Mouse (Mus musculus) c-Kit-positive CD71-positive TER-119-negative erythroid progenitor cells, embryonic 14.5 days (primary cell): ENCODE measurements around the gene Aars2.

Experiments used
- DNase-seq: peaks from one replicate; pipeline ENCODE4 v3.0.0-alpha.2; 2013; ENCODE audit warnings: low read depth

Gene Aars2

DNA sequence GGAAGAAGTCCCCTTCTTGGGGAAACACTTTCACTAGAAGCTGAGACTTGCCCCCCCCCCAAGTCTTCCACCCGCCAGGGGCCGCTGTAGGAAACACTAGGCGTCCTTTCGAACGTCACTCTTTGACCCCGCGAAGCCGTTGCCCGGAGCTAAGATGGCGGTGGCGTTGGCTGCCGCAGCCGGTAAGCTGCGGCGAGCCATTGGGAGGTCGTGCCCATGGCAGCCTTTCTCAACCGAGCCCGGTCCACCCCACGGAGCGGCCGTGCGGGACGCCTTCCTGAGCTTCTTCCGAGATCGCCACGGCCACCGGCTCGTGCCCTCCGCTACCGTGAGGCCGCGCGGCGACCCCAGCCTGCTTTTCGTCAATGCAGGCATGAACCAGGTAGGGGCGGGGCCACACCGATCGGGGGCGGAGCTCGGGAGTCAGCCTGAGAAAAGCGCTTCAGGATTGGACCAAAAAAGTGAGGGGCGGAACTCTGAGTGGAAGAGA, at the start of gene Aars2:
Aars2 (plus strand) TSS at position 142 of the 490 bp plus-strand sequence.
- peak; percentile 93 for DNase-seq

DNA sequence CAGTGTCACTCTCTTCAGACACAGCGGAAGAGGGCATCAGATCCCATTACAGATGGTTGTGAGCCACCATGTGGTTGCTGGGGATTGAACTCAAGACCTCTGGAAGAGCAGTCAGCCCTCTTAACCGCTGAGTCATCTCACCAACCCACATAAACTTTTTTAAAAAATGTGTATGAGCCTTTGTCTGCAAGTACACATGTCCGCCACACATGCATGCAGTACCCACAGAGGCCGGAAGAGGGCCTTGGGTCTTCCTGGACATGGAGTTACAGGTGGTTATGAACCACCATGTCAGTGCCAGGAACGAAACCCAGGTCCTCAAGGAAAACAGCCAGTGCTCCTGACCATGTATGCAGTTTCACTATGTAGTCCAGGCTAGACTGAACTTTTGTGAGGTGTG, 49.2 kb upstream of the Aars2 start:
- no peak for DNase-seq

DNA sequence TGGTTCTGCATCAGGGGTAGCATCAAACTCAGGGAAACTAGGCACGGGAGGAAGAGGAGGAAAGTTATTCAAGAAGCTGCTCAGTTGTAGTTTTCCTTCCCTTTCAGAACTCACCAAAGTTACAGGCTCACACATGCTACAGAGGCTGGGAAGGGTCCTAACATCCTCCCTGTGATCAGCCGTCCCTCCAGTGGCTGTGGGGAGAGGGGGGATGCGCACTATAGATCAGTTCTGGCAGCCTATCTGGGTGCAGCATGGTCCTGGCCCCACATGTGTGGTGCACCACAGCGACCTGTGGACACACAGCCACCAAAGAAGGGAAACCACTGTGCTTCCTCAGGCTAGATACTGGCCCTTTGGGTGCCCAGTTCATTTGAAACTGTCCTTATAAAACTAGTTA, 48.1 kb upstream of the Aars2 start:
- no peak for DNase-seq

DNA sequence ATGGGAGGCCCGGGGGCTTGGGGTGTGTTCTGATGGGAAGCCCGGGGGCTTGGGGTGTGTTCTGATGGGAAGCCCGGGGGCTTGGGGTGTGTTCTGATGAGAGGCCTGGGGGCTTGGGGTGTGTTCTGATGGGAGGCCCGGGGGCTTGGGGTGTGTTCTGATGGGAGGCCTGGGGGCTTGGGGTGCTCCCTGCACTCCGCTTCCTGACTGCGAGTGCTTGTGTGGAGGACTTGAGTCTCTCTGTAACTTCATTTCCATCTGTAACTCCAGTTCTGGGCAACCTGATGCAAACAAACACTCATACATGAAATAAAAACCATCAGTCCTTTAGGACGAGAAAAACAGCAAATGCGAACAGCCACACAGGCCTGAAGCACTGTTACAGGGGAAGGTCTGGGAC, 47.6 kb upstream of the Aars2 start:
- no peak for DNase-seq

DNA sequence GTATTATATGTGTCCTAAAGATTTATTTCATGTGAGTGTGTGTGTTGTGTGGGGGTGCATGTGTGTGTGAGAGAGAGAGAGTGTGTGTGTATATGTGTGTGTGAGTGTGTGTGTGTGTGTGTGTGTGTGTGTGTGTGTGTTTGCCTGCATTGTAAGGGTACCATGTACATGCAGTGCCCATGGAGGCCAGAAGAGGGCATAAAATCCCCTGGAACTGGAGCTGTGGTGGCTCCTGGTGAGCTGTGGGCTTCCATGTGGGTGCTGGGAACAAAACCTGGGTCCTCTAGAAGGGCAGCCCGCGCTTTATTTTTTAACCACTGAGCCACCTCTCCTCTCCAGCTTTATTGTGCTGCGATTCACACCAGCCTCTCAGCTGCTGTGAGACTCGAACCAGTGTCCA, 44.1 kb upstream of the Aars2 start:
- no peak for DNase-seq

DNA sequence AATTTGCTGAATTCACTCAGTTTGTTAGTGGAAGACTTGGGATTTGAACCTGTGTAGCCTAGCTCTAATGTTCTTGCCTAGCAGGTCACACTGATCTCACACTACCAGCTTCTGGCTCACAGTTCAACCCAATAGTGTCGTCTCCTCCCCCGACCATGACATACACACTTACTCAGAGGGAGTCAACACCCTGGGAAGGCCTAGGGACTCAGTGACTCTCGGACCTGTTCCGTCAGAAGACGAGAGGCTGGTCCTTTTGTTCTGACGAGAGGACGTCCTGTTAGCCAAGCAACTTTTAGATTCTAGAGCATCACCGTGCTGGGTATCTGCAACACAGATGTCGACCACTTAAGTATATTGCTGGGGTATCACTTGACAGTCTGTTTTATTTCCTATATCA, 42.4 kb upstream of the Aars2 start:
- no peak for DNase-seq

DNA sequence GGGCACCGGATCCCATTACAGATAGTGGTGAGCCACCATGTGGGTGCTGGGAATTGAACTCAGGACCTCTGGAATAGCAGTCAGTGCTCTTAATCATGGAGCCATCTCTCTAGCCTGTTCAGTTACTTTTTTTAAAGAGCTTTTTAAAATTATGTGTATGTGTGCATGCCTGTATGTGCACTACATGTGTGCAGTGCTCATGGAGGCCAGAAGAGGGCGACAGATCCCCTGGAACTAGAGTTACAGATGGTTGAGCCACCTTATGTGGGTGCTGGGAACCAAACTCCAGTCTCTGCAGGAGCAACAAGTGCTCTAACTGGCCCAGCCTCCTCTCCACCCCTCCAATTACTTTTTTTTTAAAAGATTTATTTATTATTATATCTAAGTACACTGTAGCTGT, 39.9 kb upstream of the Aars2 start:
- DNase-seq, result no peak

DNA sequence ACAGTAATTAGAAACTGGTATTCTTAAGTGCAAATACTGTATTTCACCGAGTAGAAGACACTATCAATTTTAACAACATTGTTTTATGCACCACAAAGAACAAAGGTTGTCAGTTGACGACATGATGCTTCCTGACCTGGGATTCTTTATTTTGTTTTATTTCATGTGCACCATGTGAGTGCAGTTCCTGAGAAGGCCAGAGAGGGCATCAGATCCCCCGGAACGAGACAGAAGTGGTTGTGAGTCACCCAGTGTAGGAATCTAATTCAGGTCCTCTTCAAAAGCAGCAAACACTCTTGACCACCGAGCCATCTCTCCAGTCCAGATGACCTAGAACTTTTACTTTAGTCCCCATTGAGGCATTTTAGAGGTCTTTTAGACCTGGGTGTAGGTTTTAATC, 38.3 kb upstream of the Aars2 start:
- no peak for DNase-seq

DNA sequence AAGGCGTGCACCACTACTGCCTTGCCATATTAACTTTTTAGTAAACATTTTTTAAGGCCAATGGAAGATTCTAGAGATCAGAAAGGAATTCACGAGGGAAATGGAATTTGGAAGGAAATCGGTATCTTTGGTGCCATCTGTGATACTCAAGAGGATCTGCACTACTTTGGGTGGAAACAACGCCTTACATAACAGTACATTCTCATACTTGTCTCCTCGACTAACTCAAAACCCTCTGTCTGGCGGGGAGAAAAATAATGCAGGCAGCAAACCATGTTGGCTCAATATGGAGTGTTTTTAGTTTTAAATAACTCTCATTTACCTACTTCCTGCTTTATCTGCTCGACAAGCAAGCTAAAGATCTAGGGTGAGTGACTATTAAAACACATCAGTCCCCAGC, 35.9 kb upstream of the Aars2 start:
- DNase-seq, result no peak

DNA sequence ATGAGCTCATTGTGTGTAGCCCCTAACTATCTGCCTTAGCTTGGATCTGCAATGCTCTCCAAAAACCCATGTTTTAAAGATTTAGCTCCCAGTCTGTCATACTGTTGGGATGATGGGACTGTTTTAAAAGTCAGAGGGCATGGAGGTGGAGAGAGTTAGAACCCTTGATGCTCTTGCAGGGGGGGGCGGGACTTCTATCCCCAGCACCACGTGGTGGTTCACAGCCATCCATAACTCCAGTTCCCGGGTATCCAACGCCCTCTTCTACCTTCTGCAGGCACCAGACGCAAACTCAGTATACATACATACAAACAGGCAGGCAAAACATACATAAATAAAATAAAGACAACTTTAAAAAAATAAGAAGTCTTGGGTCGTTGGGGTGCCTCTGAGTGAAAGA, 33.0 kb upstream of the Aars2 start:
- no peak for DNase-seq

DNA sequence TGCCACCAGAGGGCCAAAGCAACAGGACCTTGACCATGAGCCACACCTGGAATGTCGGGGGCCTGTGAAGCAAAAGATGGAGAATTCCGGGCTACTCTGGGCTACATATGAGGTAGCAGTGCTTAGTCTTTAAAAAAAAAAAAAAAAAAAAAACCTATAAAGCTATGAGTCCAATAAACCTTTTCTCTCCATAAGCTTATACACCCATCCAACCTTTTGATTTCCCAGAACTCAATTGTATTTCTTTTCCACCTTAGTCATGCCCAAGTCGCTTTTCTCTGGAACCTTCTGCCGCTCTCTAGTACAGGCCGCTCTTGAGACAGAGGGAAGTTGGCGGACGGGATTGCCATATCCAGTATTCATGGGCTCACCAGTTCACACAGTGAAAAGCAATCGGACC, 32.5 kb upstream of the Aars2 start:
- no peak for DNase-seq

DNA sequence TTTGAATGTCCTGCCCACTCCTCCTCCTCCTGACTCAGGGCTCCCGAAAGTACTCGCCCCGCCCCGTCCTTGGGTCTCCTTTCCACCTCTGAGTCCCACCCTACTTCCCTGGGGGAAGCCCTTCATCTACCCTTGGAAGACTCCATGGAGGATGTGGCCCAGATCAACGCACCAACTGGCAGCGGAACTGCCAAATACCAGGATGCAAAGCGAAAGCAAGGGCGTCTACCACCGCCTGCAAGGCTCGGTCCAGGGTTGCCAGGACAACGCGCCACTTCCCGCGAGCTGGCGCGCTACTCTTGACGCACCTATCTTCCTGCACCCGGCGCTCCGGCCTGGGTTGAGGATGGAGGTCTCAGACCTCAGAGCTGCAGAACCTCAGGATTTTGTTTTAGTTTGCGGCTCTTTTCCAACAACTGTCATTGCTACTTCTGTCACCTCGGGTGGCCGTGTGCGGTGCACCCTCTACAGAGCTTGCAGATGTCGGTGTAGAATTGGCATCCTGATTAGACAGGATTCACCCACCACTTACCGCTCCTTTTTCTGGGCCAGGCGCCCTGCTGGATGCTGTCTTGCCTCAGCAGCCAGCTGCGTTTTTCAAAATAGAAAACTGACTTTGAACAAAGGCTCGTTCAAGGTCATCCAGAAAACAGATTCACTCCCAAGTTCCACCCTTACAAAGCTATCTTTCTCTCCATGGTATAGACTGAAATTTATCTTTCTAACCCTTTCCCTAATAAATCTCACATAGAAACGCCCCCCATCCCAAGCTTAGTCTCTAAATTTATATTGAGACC, 31.8 kb upstream of the Aars2 start, which contains the start of gene Spats1:
Spats1 (minus strand) TSS at position 747 of the 797 bp plus-strand sequence.
- peak; percentile 8 for DNase-seq

DNA sequence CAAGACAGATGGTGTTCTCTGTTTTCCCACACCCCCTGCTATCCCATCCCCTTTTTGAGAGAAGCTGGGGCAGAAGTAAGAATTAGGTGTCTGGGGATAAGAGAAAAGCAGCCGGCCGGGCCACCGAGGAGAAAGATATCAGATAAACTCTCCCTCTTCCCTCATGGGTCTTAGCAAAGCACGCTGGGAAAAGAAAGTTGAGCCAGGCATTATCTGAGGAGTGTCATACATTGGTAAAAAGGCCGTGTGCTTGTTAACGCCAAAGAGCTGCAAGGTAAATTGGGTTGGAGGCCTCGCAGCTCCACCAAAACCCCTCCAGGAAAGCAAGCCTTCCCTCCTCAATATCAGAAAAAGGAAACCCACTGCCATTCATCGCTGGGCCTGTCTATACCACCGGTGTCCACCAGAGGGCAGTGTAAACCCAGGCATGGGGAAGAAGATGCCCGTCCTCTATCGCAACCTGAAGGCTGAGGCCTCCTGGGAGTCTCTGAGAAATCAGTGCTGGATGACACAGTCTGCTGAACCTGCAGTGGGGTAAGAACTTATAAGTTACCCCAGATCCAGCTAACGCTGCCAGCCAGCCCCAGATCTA, 28.3 kb upstream of the Aars2 start:
- DNase-seq, result peak; percentile 61

DNA sequence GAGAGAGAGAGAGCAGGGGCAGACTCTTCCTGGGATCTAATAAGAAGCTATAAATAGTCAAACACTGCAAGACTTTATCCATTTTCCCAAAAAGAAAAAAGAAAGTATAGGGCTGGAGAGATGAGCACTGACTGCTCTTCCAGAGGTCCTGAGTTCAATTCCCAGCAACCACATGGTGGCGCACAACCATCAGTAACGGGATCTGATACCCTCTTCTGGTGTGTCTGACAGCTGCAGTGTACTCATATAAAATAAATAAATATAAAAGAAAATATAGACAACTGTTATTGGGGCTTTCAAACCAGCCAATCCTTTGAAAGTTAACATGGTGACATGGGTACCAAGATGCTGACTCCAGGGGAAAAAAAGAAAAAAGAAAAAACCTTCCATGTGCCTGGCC, 26.2 kb upstream of the Aars2 start:
- no peak for DNase-seq

DNA sequence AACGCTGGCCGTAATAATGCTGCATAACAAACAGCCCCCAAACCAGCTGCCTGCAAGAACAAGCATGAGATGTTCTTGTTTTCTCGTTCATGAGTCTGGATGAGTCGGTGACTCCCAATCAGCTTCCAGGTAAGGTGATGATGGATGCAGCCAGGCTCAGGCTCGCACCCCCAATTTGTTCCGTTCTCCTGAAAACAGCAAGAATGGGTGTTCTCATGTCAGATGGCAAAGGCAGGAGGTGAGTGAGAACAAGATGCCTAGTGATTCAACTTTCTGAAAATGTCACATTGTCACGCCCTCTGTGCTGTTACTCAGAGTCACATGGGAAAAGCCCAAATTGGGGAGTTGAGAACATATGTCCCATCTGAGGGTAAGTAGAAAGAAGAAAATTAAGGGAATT, 21.1 kb upstream of the Aars2 start:
- no peak for DNase-seq

DNA sequence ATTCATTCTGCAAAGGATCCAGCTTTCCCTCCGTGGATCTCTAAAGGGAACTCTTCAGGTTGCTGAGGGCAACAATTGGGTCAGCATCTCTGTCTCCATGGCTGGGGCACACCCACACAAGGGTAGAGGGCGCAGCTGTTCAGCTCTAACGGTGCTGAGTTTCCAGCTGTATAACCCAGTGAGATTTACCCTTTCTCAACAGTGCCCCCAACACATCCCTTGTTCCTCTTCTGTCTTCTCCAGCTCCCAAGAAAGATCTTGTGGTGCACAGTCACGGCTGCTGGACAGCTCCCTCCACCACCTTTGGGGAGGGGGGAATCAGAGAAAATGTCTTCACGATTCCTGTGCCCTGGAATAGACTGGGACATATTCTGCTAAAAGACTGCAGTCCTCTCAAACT, 19.4 kb upstream of the Aars2 start:
- no peak for DNase-seq

DNA sequence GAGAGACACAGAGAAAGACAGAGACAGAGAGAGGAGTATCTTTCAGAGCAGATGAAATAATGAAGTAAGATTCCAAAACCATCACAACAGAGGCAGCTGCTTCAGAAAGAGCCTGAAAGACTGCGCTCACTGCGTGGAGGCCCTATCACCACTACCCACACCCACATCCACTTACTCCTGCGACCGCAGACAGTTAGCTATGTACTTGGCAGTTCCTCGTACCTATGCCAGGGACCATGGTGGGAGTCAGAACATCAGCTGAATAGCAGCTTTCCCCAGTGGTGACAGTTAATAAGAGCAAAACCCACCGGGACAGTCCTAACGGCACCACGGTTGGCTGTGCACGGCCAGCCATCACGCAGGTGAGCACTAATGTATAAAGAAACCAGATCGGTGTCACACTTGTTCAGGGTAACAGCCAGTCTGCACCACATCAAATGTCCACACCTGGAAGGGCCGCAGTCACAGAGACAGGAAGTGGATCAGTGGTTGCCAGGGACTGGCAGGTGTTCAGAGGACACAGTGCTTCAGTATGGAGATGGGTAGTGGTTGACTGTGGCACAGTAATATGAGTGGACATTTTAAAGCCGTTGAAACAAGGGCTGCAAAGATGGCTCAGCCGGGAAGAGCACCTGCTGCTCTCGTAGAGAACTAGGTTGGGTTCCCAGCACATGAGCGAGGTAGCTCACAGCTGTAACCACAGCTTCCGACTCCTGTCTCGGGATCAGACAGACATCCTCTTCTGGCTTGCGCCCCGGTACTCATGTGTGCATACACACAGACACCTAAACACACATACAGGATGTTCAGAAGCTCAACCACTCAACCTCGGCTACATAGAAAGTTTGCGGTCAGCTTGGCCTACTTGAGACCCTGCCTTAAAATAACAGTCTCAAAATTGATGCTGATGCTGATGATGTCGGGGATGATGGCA, 18.1 kb upstream of the Aars2 start:
- no peak for DNase-seq

DNA sequence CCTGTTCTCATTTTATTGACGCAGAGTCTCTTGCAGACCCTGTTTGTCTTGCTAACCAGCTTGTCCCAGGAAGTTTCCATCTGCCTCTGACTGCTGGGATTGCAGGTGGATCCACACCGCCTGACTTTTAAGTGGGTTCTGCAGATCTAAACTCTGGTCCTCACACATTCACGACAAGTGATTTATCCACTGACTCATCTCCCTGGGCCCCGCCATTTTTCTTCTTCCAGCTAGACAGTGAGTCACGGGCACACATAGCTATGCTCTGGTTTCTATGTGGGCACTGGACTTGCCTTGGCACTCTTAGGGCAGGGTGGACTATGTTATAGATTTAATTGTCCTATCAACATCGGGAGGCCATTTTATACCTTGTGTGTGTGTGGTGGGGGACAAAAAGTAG, 16.9 kb upstream of the Aars2 start:
- no peak for DNase-seq

DNA sequence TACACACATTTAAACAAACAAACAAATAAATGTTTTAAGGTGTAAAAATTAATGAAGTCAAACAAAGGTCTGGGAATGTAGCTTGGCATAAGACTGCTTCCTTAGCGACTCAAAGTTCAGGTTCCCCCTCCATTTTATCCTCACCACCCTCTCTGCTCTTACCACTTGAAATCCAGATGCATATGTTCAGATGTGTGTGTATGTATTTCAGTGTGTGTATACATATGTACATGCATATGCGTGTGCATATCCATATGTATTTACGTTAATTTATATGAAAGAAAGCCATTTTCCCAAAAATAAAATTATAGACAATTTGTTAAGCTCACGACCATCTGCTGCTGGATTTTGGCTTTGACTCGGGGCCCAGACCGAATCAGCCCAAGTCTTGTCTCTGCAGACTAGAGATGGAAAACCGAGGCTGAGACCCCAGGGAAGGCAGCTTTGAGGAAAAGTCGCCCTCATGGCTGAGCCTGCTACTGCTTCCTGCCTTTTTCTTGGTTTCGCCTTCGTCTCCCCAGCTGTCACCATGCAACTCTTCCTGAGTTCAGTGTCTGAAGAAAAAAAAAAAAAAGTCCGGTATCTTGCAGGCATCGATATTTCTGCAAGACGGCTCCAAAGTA, 16.0 kb upstream of the Aars2 start:
- no peak for DNase-seq

DNA sequence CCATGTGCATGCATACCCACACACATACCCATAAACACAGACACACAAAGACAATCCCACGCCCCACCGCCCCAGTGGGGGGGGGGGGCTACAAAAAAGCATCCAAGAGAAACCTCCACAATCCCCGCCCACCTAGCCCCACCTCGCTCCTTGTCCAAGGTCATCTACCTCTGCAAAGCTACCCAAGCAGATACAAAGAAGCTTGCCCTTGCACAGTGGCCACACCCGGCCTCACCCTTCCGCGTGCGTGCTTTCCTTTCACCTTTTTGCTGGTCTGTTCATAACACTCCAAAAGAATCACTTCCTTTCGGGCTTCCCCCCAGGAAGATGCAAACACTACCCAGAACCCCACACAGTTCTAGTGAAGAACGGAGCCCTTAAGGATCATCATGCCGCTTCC, 11.2 kb upstream of the Aars2 start:
- no peak for DNase-seq

DNA sequence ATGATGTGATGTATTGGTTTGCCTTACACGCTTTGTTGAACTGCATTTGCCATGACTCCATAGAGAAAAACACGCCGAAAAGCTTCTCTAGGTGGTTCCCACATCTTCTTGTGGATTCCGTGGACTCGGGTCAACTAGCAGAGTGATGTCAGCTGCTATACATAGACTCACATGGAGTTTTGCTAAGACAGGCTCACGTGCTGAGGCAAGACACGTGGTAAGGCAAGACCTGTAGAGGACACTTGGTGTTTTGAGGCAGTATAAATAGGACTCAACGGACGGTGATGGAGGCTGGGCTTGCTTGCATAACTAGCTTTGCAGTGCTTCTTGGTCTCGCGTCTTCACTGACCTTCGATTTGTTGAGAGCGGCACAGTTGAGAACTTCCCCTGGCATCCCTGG, 8.2 kb upstream of the Aars2 start:
- DNase-seq, result no peak

DNA sequence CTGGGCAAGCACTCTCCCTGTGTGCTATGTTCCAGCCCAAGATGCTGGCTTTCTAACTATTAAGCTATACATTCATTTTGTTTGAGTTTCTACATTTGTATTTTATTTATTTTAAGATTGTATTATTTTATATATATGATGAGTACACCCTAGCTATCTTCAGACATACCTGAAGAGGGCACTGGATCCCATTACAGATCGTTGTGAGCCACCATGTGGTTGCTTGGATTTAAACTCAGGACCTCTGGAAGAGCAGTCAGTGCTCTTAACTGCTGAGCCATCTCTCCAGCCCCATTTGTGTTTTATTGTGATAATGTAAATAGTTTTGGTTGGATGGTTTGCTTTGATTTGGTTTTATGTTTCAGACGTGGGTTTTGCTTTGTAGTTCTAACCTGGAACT, 7.1 kb upstream of the Aars2 start:
- DNase-seq, result no peak
